Mouse (Mus musculus): ENCODE data around the gene Sord. TPM values are rescaled to one million over a fixed set of nuclear protein-coding genes. Genes with fewer than 3 reads are reported as not detected.

The Sord gene
- polyA plus RNA-seq, 1 experiment from 2014 or later = 45.0 TPM

DNA sequence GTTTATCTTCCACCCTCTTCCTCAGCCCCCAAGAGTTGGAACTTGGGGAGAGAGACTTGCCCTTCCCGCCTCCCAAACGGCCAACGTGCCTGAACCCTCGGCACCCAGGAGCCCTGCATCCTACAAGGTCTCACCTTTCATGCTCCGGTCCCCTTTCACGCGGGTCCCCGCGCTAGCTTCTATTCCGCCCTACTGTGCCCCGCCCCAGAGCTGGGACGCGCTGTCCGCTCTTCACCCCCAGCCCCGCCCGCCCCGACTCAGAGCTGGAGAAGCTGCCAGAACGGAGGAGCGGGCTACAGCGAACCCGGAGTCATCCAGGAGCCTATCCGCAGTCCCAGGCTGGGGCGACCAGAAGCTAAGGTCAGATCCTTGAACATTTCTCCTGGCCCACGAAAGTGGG, 79.0 kb downstream of the Sord start, which contains the start of gene Duoxa1:
TSS of gene Duoxa1 (minus strand) at position 195 of the 400 bp plus-strand sequence.
- H3K36me3 ChIP-seq (ENCODE audit: control insufficient read depth, insufficient read depth, low read length) = no peaks in the 10 kb centered on the region
- peaks cover 65% of the 10 kb centered on the region for H3K27me3 ChIP-seq (ENCODE audit: control insufficient read depth, insufficient read depth, low read length)
- H3K9ac ChIP-seq (ENCODE audit: low read depth, low read length) = no peak within 1 kb of the TSS
- 0 out of 2 replicates have a peak, but pooled peaks cover 3% of the 10 kb centered on the region for H3K4me1 ChIP-seq (ENCODE audit: control insufficient read depth, insufficient read depth, low read length)
- WGBS (ENCODE audit: insufficient replicate concordance) = 2% methylated on average over 24 of the region's 24 CpGs
- peak within 1 kb of the TSS; percentile 28 for H3K4me3 ChIP-seq (ENCODE audit: low read depth, low read length)
- peak; percentile 26; the same call in 1 of the 2 replicates for ATAC-seq (replicated peaks; ENCODE audit: insufficient number of reproducible peaks, low FRiP score, low TSS enrichment)
- no peak within 1 kb of the TSS for H3K27ac ChIP-seq (ENCODE audit: low read depth, low read length)
- peak within 1 kb of the TSS; percentile 57 for H3K4me2 ChIP-seq
- no peaks in the 10 kb centered on the region for H3K9me3 ChIP-seq (replicated peaks; ENCODE audit: control insufficient read depth, low read length)

Other genes starting within 250 kb of the Sord start
- 13.9 and 15.9 TPM in 2 replicates for gene Eif3j1, start 206.2 kb upstream of the Sord start, polyA plus RNA-seq (2014; fragmentation: Nextera tagmentation; extraction: Ambion mirVana)
- gene Spg11, start 116.4 kb upstream of the Sord start, polyA plus RNA-seq (2014; fragmentation: Nextera tagmentation; extraction: Ambion mirVana) = 7.0 and 7.7 TPM in 2 replicates
- gene B2m, start 87.1 kb upstream of the Sord start, polyA plus RNA-seq (2014; fragmentation: Nextera tagmentation; extraction: Ambion mirVana) = 224 and 240 TPM in 2 replicates
- 0.14 TPM in 1 of 2 replicates, not detected in the other for gene Trim69, start 74.0 kb upstream of the Sord start, polyA plus RNA-seq (2014; fragmentation: Nextera tagmentation; extraction: Ambion mirVana)
- not detected in 2 replicates for gene Patl2, start 48.6 kb upstream of the Sord start, polyA plus RNA-seq (2014; fragmentation: Nextera tagmentation; extraction: Ambion mirVana)
- gene Terb2, start 48.5 kb upstream of the Sord start, polyA plus RNA-seq (2014; fragmentation: Nextera tagmentation; extraction: Ambion mirVana) = not detected in 2 replicates
- 0.04 TPM in 1 of 2 replicates, not detected in the other for gene Duox2, start 63.7 kb downstream of the Sord start, polyA plus RNA-seq (2014; fragmentation: Nextera tagmentation; extraction: Ambion mirVana)
- not detected in 2 replicates for gene Duoxa2, start 64.2 kb downstream of the Sord start, polyA plus RNA-seq (2014; fragmentation: Nextera tagmentation; extraction: Ambion mirVana)
- gene Duoxa1, start 79.0 kb downstream of the Sord start, polyA plus RNA-seq (2014; fragmentation: Nextera tagmentation; extraction: Ambion mirVana) = not detected in 2 replicates
- not detected in 2 replicates for gene Duox1, start 80.9 kb downstream of the Sord start, polyA plus RNA-seq (2014; fragmentation: Nextera tagmentation; extraction: Ambion mirVana)
- gene Shf, start 134.4 kb downstream of the Sord start, polyA plus RNA-seq (2014; fragmentation: Nextera tagmentation; extraction: Ambion mirVana) = 3.7 and 3.8 TPM in 2 replicates
- gene Slc28a2, start 191.7 kb downstream of the Sord start, polyA plus RNA-seq (2014; fragmentation: Nextera tagmentation; extraction: Ambion mirVana) = 0.27 TPM in 2 replicates

All from heart, embryonic 11.5 days (tissue).